Mouse (Mus musculus) limb, embryonic 14.5 days (tissue): Measurements from ENCODE around the gene Tmem50a. TPM values are rescaled to one million over a fixed set of nuclear protein-coding genes. Genes with fewer than 3 reads are reported as not detected.

Experiments
- ATAC-seq: fragments of 200-750 bp; cut with Nextera tagmentation; 2 replicates; pipeline ENCODE4 v1.8.0; 2017; ENCODE audit warnings: low read depth, moderate number of reproducible peaks, moderate TSS enrichment; ENCODE audit not compliant: low FRiP score
- DNase-seq: peaks from one replicate; pipeline ENCODE4 v3.0.0-alpha.2; 2015; ENCODE audit warnings: low spot score
- H3K27ac ChIP-seq: fragments of 300-500 bp; sonication (generic); replicated peaks from 2 replicates; pipeline ENCODE4 v1.5.1; 2014; ENCODE audit warnings: low read depth, mild to moderate bottlenecking, low read length, moderate library complexity, mixed read lengths
- H3K27me3 ChIP-seq: fragments of 300-500 bp; sonication (generic); 2 replicates; pipeline ENCODE4 v1.6.1; 2014; ENCODE audit warnings: low read length, mixed read lengths; ENCODE audit not compliant: control insufficient read depth, insufficient read depth
- H3K36me3 ChIP-seq: fragments of 300-500 bp; sonication (generic); 2 replicates; pipeline ENCODE4 v1.6.1; 2014; ENCODE audit warnings: mild to moderate bottlenecking, low read length, moderate library complexity, mixed read lengths; ENCODE audit not compliant: control insufficient read depth, insufficient read depth
- H3K4me1 ChIP-seq: fragments of 300-500 bp; sonication (generic); 2 replicates; pipeline ENCODE4 v1.6.1; 2014; ENCODE audit warnings: antibody characterized with exemption, low read length, mixed read lengths; ENCODE audit not compliant: control insufficient read depth, insufficient read depth
- H3K4me2 ChIP-seq: fragments of 300-500 bp; sonication (generic); replicated peaks from 2 replicates; pipeline ENCODE4 v1.6.1; 2014; ENCODE audit warnings: low read depth, mild to moderate bottlenecking, low read length, moderate library complexity; ENCODE audit not compliant: severe bottlenecking
- H3K4me3 ChIP-seq: fragments of 300-500 bp; sonication (generic); replicated peaks from 2 replicates; pipeline ENCODE4 v1.5.1; 2014; ENCODE audit warnings: low read length
- H3K9ac ChIP-seq: fragments of 300-500 bp; sonication (generic); 2 replicates; pipeline ENCODE4 v1.6.1; 2014; ENCODE audit warnings: mild to moderate bottlenecking, low read depth, low read length, moderate library complexity; ENCODE audit not compliant: severe bottlenecking
- H3K9me3 ChIP-seq: fragments of 300-500 bp; sonication (generic); 2 replicates; pipeline ENCODE4 v1.6.1; 2016; ENCODE audit warnings: low read length; ENCODE audit not compliant: control insufficient read depth
- POLR2A ChIP-seq: fragments of 200-500 bp; IDR thresholded peaks from 2 replicates; pipeline ENCODE4 v1.8.0; 2012; ENCODE audit warnings: inconsistent platforms, mild to moderate bottlenecking, moderate library complexity, borderline replicate concordance; ENCODE audit not compliant: insufficient read depth, insufficient read length; ENCODE audit errors: extremely low read depth
- WGBS: fragments of 180-500 bp; shearing (Covaris S2); extraction: QIAGEN DNeasy Blood & Tissue Kit; methylation state at CpG from one replicate; pipeline ENCODE4 v1.1.7; 2014; 5-methylcytosine and 5-hydroxymethylcytosine counted together
- polyA plus RNA-seq, 2 experiments: library from polyadenylated mRNA; depleted of rRNA in 1 of 2; stranded (reverse) in 1 of 2; unstranded in 1 of 2; fragments of >200 nt; fragmentation: Nextera tagmentation in 1 of 2; extraction: Ambion mirVana in 1 of 2; gene quantifications; 2 replicates each; pipeline versions ENCODE4 v1.2.1 to v1.2.3; 2012 to 2014

The Tmem50a gene
- polyA plus RNA-seq, 2 experiments: 119 to 166 TPM

- Histone ChIP-seq H3K9me3 (no peaks in the 10 kb centered on the region), H3K27ac (peak overlapping the region; percentile 88), H3K27me3 (no peaks in the 10 kb centered on the region), H3K36me3 (peaks cover 29% of the 10 kb centered on the region), H3K4me3 (peak overlapping the region; percentile 99), H3K4me2 (peak overlapping the region; percentile 97), H3K9ac (peak overlapping the region; percentile 93), H3K4me1 (peaks cover 15% of the 10 kb centered on the region)
- ATAC-seq (no peak), DNase-seq (no peak)
- no peak for TF ChIP-seq POLR2A
- WGBS: 62% methylated on average over 10 of the region's 10 CpGs
These were observed 7.5 kb upstream of the Tmem50a start for GRCm38 (mm10) chr4:134922111-134922924.

GRCm38 (mm10) chr4:134921703-134922102 is 6.9 kb upstream of the Tmem50a start:
- no peak for TF ChIP-seq POLR2A
- H3K9ac ChIP-seq: no peak overlapping the region
- H3K36me3 ChIP-seq: peaks cover 24% of the 10 kb centered on the region
- WGBS: 66% methylated on average over 4 of the region's 4 CpGs
- H3K9me3 ChIP-seq: no peaks in the 10 kb centered on the region
- DNase-seq: no peak
- H3K4me2 ChIP-seq: no peak overlapping the region
- H3K27me3 ChIP-seq: no peaks in the 10 kb centered on the region
- H3K27ac ChIP-seq: no peak overlapping the region
- H3K4me3 ChIP-seq: no peak overlapping the region
- peaks cover 15% of the 10 kb centered on the region for H3K4me1 ChIP-seq
- no peak for ATAC-seq

GRCm38 (mm10) chr4:134920631-134921030 is 5.8 kb upstream of the Tmem50a start:
- ATAC-seq (no peak), DNase-seq (no peak)
- Histone ChIP-seq H3K27me3 (no peaks in the 10 kb centered on the region), H3K27ac (no peak overlapping the region), H3K4me3 (no peak overlapping the region), H3K9ac (no peak overlapping the region), H3K9me3 (no peaks in the 10 kb centered on the region), H3K4me2 (no peak overlapping the region), H3K36me3 (peaks cover 13% of the 10 kb centered on the region), H3K4me1 (peaks cover 9% of the 10 kb centered on the region)
- WGBS: 90% methylated on average over 6 of the region's 6 CpGs
- TF ChIP-seq POLR2A: no peak

- Histone ChIP-seq H3K27ac (no peak overlapping the region), H3K4me2 (no peak overlapping the region), H3K36me3 (peaks cover 7% of the 10 kb centered on the region), H3K9me3 (no peaks in the 10 kb centered on the region), H3K4me3 (no peak overlapping the region), H3K4me1 (peaks cover 7% of the 10 kb centered on the region), H3K27me3 (no peaks in the 10 kb centered on the region), H3K9ac (no peak overlapping the region)
- DNase-seq: no peak
- WGBS: 41% methylated on average over 12 of the region's 12 CpGs
- no peak for TF ChIP-seq POLR2A
- no peak for ATAC-seq
These were observed 5.1 kb upstream of the Tmem50a start for GRCm38 (mm10) chr4:134919733-134920540.

- DNase-seq (no peak), ATAC-seq (no peak)
- Histone ChIP-seq H3K9ac (no peak overlapping the region), H3K9me3 (no peaks in the 10 kb centered on the region), H3K27ac (no peak overlapping the region), H3K4me1 (peaks cover 4% of the 10 kb centered on the region), H3K36me3 (no peaks in the 10 kb centered on the region), H3K27me3 (no peaks in the 10 kb centered on the region), H3K4me2 (no peak overlapping the region), H3K4me3 (no peak overlapping the region)
- TF ChIP-seq POLR2A: no peak
- WGBS: 56% methylated on average over 7 of the region's 7 CpGs
These were observed 3.6 kb upstream of the Tmem50a start for GRCm38 (mm10) chr4:134918381-134918780.
